Mouse (Mus musculus): ENCODE data around the gene Ets1. TPM values are rescaled to one million over a fixed set of nuclear protein-coding genes. Genes with fewer than 3 reads are reported as not detected.
A peak's percentile ranks its signal among the peaks of the same experiment; 100 is the strongest.

Gene Ets1
- total RNA-seq, 1 experiment from 2014 or later: 291 TPM

DNA sequence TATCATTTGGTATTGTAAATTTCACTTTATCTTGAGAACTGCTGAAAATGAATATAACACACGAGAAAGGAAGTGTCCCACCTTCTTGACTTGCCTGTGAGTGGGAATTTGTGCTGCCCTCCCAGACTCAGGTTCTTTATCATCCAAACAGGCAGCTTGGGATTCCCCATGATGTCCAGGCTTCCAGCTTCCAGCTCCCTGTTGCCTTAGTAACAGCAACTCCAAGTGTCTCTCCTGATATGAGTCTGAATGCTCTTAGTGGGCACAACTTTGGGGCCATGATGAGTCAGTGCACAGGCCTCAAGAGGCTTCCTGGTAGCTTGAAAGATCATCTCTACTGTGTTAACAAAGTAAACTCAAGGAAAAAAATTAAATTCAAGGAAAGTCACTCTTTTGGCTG is 142.8 kb downstream of the Ets1 start:
- ATAC-seq (replicated peaks; ENCODE audit: insufficient number of reproducible peaks, low FRiP score, low TSS enrichment, poor library complexity, severe bottlenecking): no peak

DNA sequence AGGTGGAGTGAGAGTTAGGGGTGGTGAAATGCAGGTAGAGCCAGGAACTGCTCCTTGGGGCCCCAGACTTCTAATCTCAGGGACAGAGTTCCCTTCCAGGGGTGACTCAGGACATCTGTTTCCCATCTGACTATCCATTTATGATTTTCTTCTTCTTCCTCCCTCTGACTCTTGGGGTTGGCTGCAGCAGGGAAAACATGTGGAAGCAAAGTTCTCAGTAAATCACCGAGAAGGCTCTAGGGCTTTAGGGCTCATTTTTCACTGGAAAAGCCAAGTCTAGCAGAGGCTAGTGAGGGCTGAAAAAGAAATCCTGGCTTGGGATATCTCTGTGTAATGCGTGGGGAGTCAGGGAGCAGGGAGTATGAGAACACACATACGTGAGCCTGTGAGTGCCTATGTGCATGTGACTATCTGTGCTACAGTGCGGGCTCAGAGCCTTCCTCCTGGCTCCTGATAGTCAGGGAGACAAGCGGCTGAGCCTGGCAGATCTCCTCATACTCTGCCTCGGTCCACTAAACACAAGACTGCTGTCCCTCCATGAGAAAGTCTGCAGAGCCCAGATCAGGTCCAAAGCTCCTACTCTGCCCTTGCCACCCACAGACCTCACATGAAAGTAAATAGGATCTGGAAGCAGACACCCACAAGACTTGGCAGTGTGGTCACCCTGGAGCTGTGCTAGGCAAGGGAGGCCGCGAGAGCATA is 146.5 kb downstream of the Ets1 start:
- no peak for ATAC-seq (replicated peaks; ENCODE audit: insufficient number of reproducible peaks, low FRiP score, low TSS enrichment, poor library complexity, severe bottlenecking)

DNA sequence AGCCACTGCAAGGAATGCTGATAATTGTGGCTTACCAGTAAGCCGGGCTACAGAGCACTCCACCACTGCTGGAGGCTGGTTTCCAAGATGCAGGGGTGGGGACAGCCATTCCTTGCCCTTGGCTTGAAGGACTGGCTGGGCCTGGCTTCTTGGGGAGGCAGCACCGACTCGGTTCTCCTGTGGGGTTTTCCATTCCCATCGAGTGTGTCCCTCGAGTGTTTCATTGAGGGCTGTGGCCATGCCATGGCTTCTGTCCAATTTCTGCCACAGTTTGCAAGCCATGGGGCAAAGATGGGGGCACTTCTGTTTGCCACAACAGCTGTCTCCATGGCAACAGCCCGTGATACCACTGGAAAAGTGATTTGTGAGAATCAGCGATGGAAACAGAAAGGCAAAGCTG is 151.1 kb downstream of the Ets1 start:
- ATAC-seq (replicated peaks; ENCODE audit: insufficient number of reproducible peaks, low FRiP score, low TSS enrichment, poor library complexity, severe bottlenecking): no peak

DNA sequence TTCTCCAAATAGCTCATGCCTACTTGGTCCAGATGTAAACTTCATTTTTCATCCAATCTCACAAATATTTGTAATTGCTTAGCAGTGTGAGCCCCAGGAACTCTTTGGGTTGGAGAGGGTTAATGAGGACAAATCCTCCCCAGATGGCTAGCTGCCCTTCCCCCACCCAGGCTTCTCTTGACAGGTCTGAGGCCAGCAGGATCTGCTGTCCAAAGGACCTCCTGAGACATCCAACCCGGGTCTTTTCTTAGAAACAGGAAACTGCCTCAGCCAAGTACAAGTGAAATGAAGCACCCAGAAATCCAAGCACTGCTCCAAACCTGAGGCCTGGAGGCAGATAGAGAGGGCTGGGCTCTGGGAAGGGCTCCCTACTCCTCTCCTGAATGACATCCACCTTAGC is 151.6 kb downstream of the Ets1 start:
- ATAC-seq (replicated peaks; ENCODE audit: insufficient number of reproducible peaks, low FRiP score, low TSS enrichment, poor library complexity, severe bottlenecking): no peak

DNA sequence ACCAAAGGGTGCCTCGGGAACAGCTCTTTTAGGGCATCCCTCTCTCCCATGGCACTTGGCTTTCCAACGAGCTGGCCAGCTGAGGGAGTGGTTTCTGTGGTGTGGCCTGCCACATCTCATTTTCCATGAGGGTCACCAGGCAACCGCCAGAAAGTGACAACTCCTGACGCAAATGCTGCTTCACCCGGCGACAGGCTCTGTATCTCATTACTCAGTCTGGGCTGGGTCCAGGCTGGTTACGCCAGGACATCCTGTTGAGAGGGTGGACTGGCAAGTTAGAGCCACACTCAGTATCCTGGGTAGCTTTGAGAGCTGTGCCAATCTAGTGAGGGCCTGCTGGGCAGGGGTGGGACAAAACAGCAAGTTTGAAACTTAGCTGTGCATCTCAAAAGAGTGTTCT is 153.3 kb downstream of the Ets1 start:
- 0 out of 2 replicates have a peak, but pooled peaks have one; percentile 22 for ATAC-seq (replicated peaks; ENCODE audit: insufficient number of reproducible peaks, low FRiP score, low TSS enrichment, poor library complexity, severe bottlenecking)

DNA sequence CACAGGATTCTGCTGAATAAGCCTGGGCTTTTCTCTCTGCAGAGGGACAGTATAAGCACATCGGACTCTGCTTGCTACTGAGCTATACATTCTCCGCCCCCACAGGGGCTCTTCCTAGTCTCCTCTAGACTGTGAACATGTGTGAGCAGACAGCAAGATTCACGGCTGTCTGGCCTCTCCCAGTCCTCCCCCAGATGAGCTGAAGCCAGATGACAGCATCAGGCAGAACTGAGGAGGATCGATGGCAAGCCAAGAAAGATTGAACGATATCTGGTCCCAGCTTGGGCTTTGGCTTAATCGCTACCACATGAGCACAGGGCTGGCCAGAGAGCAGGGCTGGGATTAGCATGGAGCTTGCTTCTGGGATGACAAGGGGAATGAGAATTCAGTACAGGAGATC is 155.7 kb downstream of the Ets1 start:
- no peak for ATAC-seq (replicated peaks; ENCODE audit: insufficient number of reproducible peaks, low FRiP score, low TSS enrichment, poor library complexity, severe bottlenecking)

DNA sequence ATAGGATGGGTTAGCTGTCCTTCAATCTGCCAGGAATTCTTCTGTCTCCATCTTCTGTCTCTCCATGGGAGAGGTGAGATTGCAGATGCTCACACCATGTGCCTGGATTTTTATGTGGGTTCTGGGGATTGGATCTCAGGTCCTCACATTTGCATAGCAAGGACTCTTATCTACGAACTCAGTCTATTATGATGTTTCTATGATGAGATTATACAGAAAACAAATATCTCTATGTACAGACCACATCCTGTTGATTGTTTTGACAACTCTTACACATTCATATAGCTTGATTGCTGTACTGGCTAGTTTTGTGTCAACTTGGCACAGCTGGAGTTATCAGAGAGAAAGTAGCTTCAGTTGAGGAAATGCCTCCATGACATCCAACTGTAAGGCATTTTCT is 162.2 kb downstream of the Ets1 start:
- ATAC-seq (replicated peaks; ENCODE audit: insufficient number of reproducible peaks, low FRiP score, low TSS enrichment, poor library complexity, severe bottlenecking): no peak

DNA sequence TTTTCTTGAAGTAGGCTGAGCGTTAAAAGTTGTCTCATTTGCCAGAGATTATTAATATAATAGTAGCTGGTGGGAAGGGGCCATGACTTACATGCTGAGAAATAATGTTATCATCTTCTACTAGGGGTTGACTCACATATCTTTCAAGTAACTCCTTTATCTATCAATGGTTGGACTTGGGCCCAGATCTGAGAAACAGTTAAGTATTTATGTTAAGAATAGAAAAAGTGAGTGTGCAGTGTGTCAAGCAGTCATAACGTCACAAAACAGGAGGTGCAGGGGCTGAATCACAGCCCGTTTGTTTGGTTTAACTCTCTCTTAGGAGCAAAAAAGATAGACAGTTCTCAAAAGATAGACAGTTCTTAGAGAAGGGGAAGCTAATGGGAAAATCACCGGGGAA is 170.1 kb downstream of the Ets1 start:
- ATAC-seq (replicated peaks; ENCODE audit: insufficient number of reproducible peaks, low FRiP score, low TSS enrichment, poor library complexity, severe bottlenecking): no peak

Other genes starting within 250 kb of the Ets1 start
- 94.4 to 137 TPM (median 98.0 TPM) in 3 replicates for gene Fli1, start 93.4 kb upstream of the Ets1 start, total RNA-seq (2017)

Data from monocyte, adult 5-6 weeks (primary cell).